Mouse (Mus musculus) intestine, postnatal 0 days (tissue): ENCODE measurements around the gene Itih5. TPM values are rescaled to one million over a fixed set of nuclear protein-coding genes. Genes with fewer than 3 reads are reported as not detected.

Experiments
- ATAC-seq: fragments of 200-750 bp; cut with Nextera tagmentation; 2 replicates; pipeline ENCODE4 v1.8.0; 2017; ENCODE audit warnings: mild to moderate bottlenecking, moderate TSS enrichment, moderate library complexity
- H3K27ac ChIP-seq: fragments of 300-500 bp; sonication (generic); 2 replicates; pipeline ENCODE4 v1.5.1; 2014; ENCODE audit warnings: mild to moderate bottlenecking, low read depth, low read length, moderate library complexity
- H3K27me3 ChIP-seq: fragments of 300-500 bp; sonication (generic); replicated peaks from 2 replicates; pipeline ENCODE4 v1.6.1; 2014; ENCODE audit warnings: low read length, mixed read lengths; ENCODE audit not compliant: control insufficient read depth, insufficient read depth
- H3K36me3 ChIP-seq: fragments of 300-500 bp; sonication (generic); 2 replicates; pipeline ENCODE4 v1.6.1; 2014; ENCODE audit warnings: mild to moderate bottlenecking, moderate library complexity; ENCODE audit not compliant: control insufficient read depth, insufficient read depth
- H3K4me1 ChIP-seq: fragments of 300-500 bp; sonication (generic); replicated peaks from 2 replicates; pipeline ENCODE4 v1.6.1; 2014; ENCODE audit warnings: antibody characterized with exemption, low read length, mixed read lengths; ENCODE audit not compliant: control insufficient read depth, insufficient read depth
- H3K4me2 ChIP-seq: fragments of 300-500 bp; sonication (generic); replicated peaks from 2 replicates; pipeline ENCODE4 v1.6.1; 2014; ENCODE audit warnings: low read depth, mild to moderate bottlenecking, moderate library complexity
- H3K4me3 ChIP-seq: fragments of 300-500 bp; sonication (generic); 2 replicates; pipeline ENCODE4 v1.5.1; 2014; ENCODE audit warnings: low read depth, low read length
- H3K9ac ChIP-seq: fragments of 300-500 bp; sonication (generic); 2 replicates; pipeline ENCODE4 v1.6.1; 2014; ENCODE audit warnings: mild to moderate bottlenecking, low read depth, low read length
- H3K9me3 ChIP-seq: fragments of 300-500 bp; sonication (generic); 2 replicates; pipeline ENCODE4 v1.6.1; 2016; ENCODE audit warnings: mixed run types; ENCODE audit not compliant: control insufficient read depth
- CTCF ChIP-seq: sonication (generic); IDR thresholded peaks from 2 replicates; pipeline ENCODE4 v1.5.1; 2016; ENCODE audit warnings: low read depth, mild to moderate bottlenecking, control low read depth, antibody characterized with exemption, moderate library complexity
- WGBS: fragments of 180-500 bp; shearing (Covaris S2); extraction: QIAGEN DNeasy Blood & Tissue Kit; methylation state at CpG from one replicate; pipeline ENCODE4 v1.1.7; 2014; 5-methylcytosine and 5-hydroxymethylcytosine counted together
- polyA plus RNA-seq: library from polyadenylated mRNA; unstranded; fragments of >200 nt; fragmentation: Nextera tagmentation; extraction: Ambion mirVana; gene quantifications from 2 replicates; pipeline ENCODE4 v1.2.1, GENCODE M21; 2015

Itih5 gene
- polyA plus RNA-seq, 1 experiment from 2014 or later: 14.2 TPM

DNA sequence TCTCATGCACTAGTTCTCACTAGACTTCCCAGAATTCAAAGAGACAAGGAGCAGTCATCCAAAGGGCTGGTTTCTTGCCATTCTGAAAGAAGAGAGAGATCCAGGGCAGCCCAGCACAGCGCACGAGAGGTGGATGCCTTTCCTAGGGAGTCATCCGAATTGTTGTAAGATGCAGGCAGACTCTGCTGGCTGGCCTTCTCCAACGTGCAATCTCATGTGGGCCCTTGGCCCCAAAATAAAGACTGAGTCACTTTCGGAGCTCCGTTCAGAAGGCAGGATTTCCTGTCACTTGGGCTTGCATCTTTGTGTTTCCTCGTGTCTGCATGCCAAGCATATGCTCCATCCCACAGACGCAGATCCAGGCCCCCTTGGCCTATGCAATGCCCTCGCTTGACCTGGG lies 97.1 kb downstream of the Itih5 start:
- Histone ChIP-seq H3K4me1 (no peaks in the 10 kb centered on the region), H3K4me2 (no peak overlapping the region), H3K9ac (no peak overlapping the region), H3K27ac (no peak overlapping the region), H3K36me3 (no peaks in the 10 kb centered on the region), H3K9me3 (no peaks in the 10 kb centered on the region), H3K4me3 (no peak overlapping the region), H3K27me3 (no peaks in the 10 kb centered on the region)
- TF ChIP-seq CTCF: no peak
- 81% methylated on average over 9 of the region's 9 CpGs for WGBS
- ATAC-seq: no peak

GRCm38 (mm10) chr2:10250926-10251325 lies 97.6 kb downstream of the Itih5 start:
- H3K27ac ChIP-seq: no peak overlapping the region
- WGBS: 77% methylated on average over 4 of the region's 4 CpGs
- no peaks in the 10 kb centered on the region for H3K27me3 ChIP-seq
- no peak for TF ChIP-seq CTCF
- no peak overlapping the region for H3K9ac ChIP-seq
- H3K4me3 ChIP-seq: no peak overlapping the region
- no peaks in the 10 kb centered on the region for H3K9me3 ChIP-seq
- no peak overlapping the region for H3K4me2 ChIP-seq
- no peaks in the 10 kb centered on the region for H3K36me3 ChIP-seq
- ATAC-seq: no peak
- H3K4me1 ChIP-seq: no peaks in the 10 kb centered on the region

GRCm38 (mm10) chr2:10251466-10251865 lies 98.1 kb downstream of the Itih5 start:
- WGBS: 87% methylated on average over 9 of the region's 9 CpGs
- Histone ChIP-seq H3K36me3 (no peaks in the 10 kb centered on the region), H3K4me3 (no peak overlapping the region), H3K4me1 (no peaks in the 10 kb centered on the region), H3K9ac (no peak overlapping the region), H3K9me3 (no peaks in the 10 kb centered on the region), H3K4me2 (no peak overlapping the region), H3K27ac (no peak overlapping the region), H3K27me3 (no peaks in the 10 kb centered on the region)
- ATAC-seq: no peak
- no peak for TF ChIP-seq CTCF

DNA sequence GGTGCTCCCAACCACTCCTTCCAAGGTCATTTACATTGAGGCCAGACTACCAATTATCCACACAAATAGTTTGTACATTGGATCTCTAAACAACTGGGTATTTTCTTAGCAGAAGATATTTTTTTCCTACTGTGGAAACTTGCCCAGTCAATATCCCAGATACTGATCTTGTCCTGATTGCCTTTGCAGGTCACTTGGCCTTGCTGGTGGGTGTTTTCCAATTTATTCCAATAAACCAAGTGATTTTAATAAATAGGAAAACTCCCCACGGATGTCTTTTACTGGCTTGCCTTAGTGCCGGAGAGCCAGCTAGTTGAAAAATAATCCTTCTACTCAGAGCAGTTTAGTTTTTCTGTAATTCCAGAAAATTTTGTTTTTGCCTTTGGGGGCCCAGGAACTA lies 98.6 kb downstream of the Itih5 start:
- WGBS: 79% methylated on average over 2 of the region's 2 CpGs
- Histone ChIP-seq H3K9ac (no peak overlapping the region), H3K4me3 (no peak overlapping the region), H3K4me1 (no peaks in the 10 kb centered on the region), H3K36me3 (no peaks in the 10 kb centered on the region), H3K9me3 (no peaks in the 10 kb centered on the region), H3K4me2 (no peak overlapping the region), H3K27ac (no peak overlapping the region), H3K27me3 (no peaks in the 10 kb centered on the region)
- ATAC-seq: no peak
- no peak for TF ChIP-seq CTCF

- no peak for ATAC-seq
- Histone ChIP-seq H3K27me3 (no peaks in the 10 kb centered on the region), H3K27ac (no peak overlapping the region), H3K4me1 (no peaks in the 10 kb centered on the region), H3K4me2 (no peak overlapping the region), H3K9ac (no peak overlapping the region), H3K9me3 (no peaks in the 10 kb centered on the region), H3K4me3 (no peak overlapping the region), H3K36me3 (no peaks in the 10 kb centered on the region)
- 68% methylated on average over 3 of the region's 3 CpGs for WGBS
- no peak for TF ChIP-seq CTCF
Measured at GRCm38 (mm10) chr2:10253351-10253750, 100.0 kb downstream of the Itih5 start.

- no peaks in the 10 kb centered on the region for H3K9me3 ChIP-seq
- H3K9ac ChIP-seq: no peak overlapping the region
- TF ChIP-seq CTCF: peak; percentile 47
- ATAC-seq: no peak
- H3K4me3 ChIP-seq: no peak overlapping the region
- no peak overlapping the region for H3K27ac ChIP-seq
- no peaks in the 10 kb centered on the region for H3K27me3 ChIP-seq
- H3K4me1 ChIP-seq: no peaks in the 10 kb centered on the region
- no peaks in the 10 kb centered on the region for H3K36me3 ChIP-seq
- 62% methylated on average over 5 of the region's 5 CpGs for WGBS
- H3K4me2 ChIP-seq: no peak overlapping the region
Measured at GRCm38 (mm10) chr2:10256949-10257348, 103.6 kb downstream of the Itih5 start.

GRCm38 (mm10) chr2:10258312-10258711 lies 104.9 kb downstream of the Itih5 start:
- Histone ChIP-seq H3K27me3 (no peaks in the 10 kb centered on the region), H3K4me1 (no peaks in the 10 kb centered on the region), H3K4me3 (no peak overlapping the region), H3K4me2 (no peak overlapping the region), H3K9me3 (no peaks in the 10 kb centered on the region), H3K9ac (no peak overlapping the region), H3K27ac (no peak overlapping the region), H3K36me3 (no peaks in the 10 kb centered on the region)
- TF ChIP-seq CTCF: no peak
- no peak for ATAC-seq
- 61% methylated on average over 5 of the region's 5 CpGs for WGBS
